Mouse (Mus musculus) liver, embryonic 14.5 days (tissue): ENCODE measurements around the gene Gm5134. TPM values are rescaled to one million over a fixed set of nuclear protein-coding genes. Genes with fewer than 3 reads are reported as not detected.

ENCODE experiments used
- ATAC-seq: fragments of 200-750 bp; cut with Nextera tagmentation; 2 replicates; pipeline ENCODE4 v1.8.0; 2017; ENCODE audit warnings: moderate number of reproducible peaks, mild to moderate bottlenecking, moderate library complexity; ENCODE audit not compliant: insufficient read depth
- DNase-seq, 3 experiments: peaks; one replicate each; pipeline ENCODE4 v3.0.0-alpha.2; 2012 to 2013; ENCODE audit warnings: low read depth in 3 of 3, low spot score in 3 of 3
- H3K27ac ChIP-seq: fragments of 300-500 bp; sonication (generic); 2 replicates; pipeline ENCODE4 v1.5.1; 2014; ENCODE audit warnings: moderate library complexity, mild to moderate bottlenecking, control low read depth, inconsistent platforms
- H3K27me3 ChIP-seq: fragments of 300-500 bp; sonication (generic); 2 replicates; pipeline ENCODE4 v1.6.1; 2014; ENCODE audit warnings: mild to moderate bottlenecking, low read length, moderate library complexity; ENCODE audit not compliant: control insufficient read depth, insufficient read depth
- H3K36me3 ChIP-seq: fragments of 300-500 bp; sonication (generic); replicated peaks from 2 replicates; pipeline ENCODE4 v1.6.1; 2014; ENCODE audit warnings: low read depth; ENCODE audit not compliant: control insufficient read depth, insufficient read depth
- H3K4me1 ChIP-seq, 2 experiments: fragments of 200-500 bp in 1 of 2; fragments of 300-500 bp in 1 of 2; sonication (generic) in 1 of 2; replicated peaks; 2 replicates each; pipeline ENCODE4 v1.6.1; 2012 to 2014; ENCODE audit warnings: antibody characterized with exemption in 1 of 2, inconsistent platforms in 1 of 2, low read length in 1 of 2; ENCODE audit not compliant: control insufficient read depth in 2 of 2, insufficient read depth in 2 of 2
- H3K4me2 ChIP-seq: fragments of 300-500 bp; sonication (generic); 2 replicates; pipeline ENCODE4 v1.6.1; 2014; ENCODE audit warnings: low read depth, mild to moderate bottlenecking, control low read depth, moderate library complexity
- H3K4me3 ChIP-seq, 2 experiments: fragments of 200-500 bp in 1 of 2; fragments of 300-500 bp in 1 of 2; sonication (generic) in 1 of 2; 2 replicates each; pipeline ENCODE4 v1.5.1; 2012 to 2014; ENCODE audit warnings: low read depth in 2 of 2, low read length in 2 of 2, mild to moderate bottlenecking in 2 of 2, control low read depth in 1 of 2, inconsistent platforms in 1 of 2, moderate library complexity in 1 of 2; ENCODE audit not compliant: insufficient read depth in 1 of 2
- H3K9ac ChIP-seq: fragments of 300-500 bp; sonication (generic); replicated peaks from 2 replicates; pipeline ENCODE4 v1.6.1; 2014; ENCODE audit warnings: mild to moderate bottlenecking, control low read depth, moderate library complexity
- H3K9me3 ChIP-seq: fragments of 300-500 bp; sonication (generic); 2 replicates; pipeline ENCODE4 v1.6.1; 2016; ENCODE audit warnings: low read length, mixed read lengths; ENCODE audit not compliant: control insufficient read depth
- CTCF ChIP-seq: IDR thresholded peaks from 2 replicates; pipeline ENCODE4 v1.5.1; 2016; ENCODE audit warnings: antibody characterized with exemption, low read depth, control low read depth
- EP300 ChIP-seq: IDR thresholded peaks from 2 replicates; pipeline ENCODE4 v1.6.1; 2016; ENCODE audit warnings: antibody characterized with exemption, low read depth
- WGBS: fragments of 180-500 bp; shearing (Covaris S2); extraction: QIAGEN DNeasy Blood & Tissue Kit; methylation state at CpG from one replicate; pipeline ENCODE4 v1.1.7; 2014; ENCODE audit not compliant: insufficient replicate concordance; 5-methylcytosine and 5-hydroxymethylcytosine counted together
- polyA plus RNA-seq, 2 experiments: library from polyadenylated mRNA; depleted of rRNA in 1 of 2; stranded (reverse) in 1 of 2; unstranded in 1 of 2; fragments of >200 nt; fragmentation: Nextera tagmentation in 1 of 2; extraction: Ambion mirVana in 1 of 2; gene quantifications; 2 replicates each; pipeline versions ENCODE4 v1.2.1 to v1.2.3; 2012 to 2014

Gm5134 gene
- polyA plus RNA-seq, 2 experiments: 0.08 TPM; not detected in 1

GRCm38 (mm10) chr10:75939481-75940234 lies 14.7 kb upstream of the Gm5134 start:
- WGBS: 21% methylated on average over 9 of the region's 9 CpGs
- Histone ChIP-seq H3K4me3 (peak overlapping the region; percentile 80 to 91), H3K4me2 (peak overlapping the region; percentile 98), H3K9me3 (no peaks in the 10 kb centered on the region), H3K4me1 (peaks cover 36 to 44% of the 10 kb centered on the region in 2 experiments), H3K27ac (peak overlapping the region; percentile 93), H3K27me3 (no peaks in the 10 kb centered on the region), H3K9ac (peak overlapping the region; percentile 79), H3K36me3 (peaks cover 2% of the 10 kb centered on the region; the same call in 1 of the 2 replicates)
- peak; percentile 71 to 79 (median 77) for DNase-seq
- TF ChIP-seq EP300 (no peak), CTCF (no peak)
- peak; percentile 74 for ATAC-seq

GRCm38 (mm10) chr10:75940520-75940919 lies 13.8 kb upstream of the Gm5134 start, which contains the start of gene Gm867:
TSS of gene Gm867 (minus strand) at chr10:75940672.
- peak within 1 kb of the TSS; percentile 79 for H3K9ac ChIP-seq
- 78% methylated on average over 5 of the region's 5 CpGs for WGBS

GRCm38 (mm10) chr10:75941042-75941824 lies 13.1 kb upstream of the Gm5134 start:
- TF ChIP-seq CTCF: no peak
- TF ChIP-seq EP300: no peak
- DNase-seq (no peak), ATAC-seq (no peak)
- peaks cover 32 to 36% of the 10 kb centered on the region in 2 experiments for H3K4me1 ChIP-seq
- H3K4me3 ChIP-seq: no peak overlapping the region
- H3K36me3 ChIP-seq: peaks cover 2% of the 10 kb centered on the region; the same call in 1 of the 2 replicates
- peak overlapping the region; percentile 93 for H3K27ac ChIP-seq
- H3K4me2 ChIP-seq: no peak overlapping the region
- H3K9me3 ChIP-seq: no peaks in the 10 kb centered on the region
- no peaks in the 10 kb centered on the region for H3K27me3 ChIP-seq
- no peak overlapping the region for H3K9ac ChIP-seq
- WGBS: 73% methylated on average over 9 of the region's 9 CpGs

More at GRCm38 (mm10) chr10:75940520-75940919, 13.8 kb upstream of the Gm5134 start, which contains the start of gene Gm867:
- ATAC-seq (no peak), DNase-seq (no peak)
- Histone ChIP-seq H3K9me3 (no peaks in the 10 kb centered on the region), H3K27me3 (no peaks in the 10 kb centered on the region), H3K27ac (peak within 1 kb of the TSS; percentile 93), H3K4me3 (peak within 1 kb of the TSS; percentile 80 to 91), H3K36me3 (peaks cover 2% of the 10 kb centered on the region; the same call in 1 of the 2 replicates), H3K4me1 (peaks cover 32 to 36% of the 10 kb centered on the region in 2 experiments), H3K4me2 (peak within 1 kb of the TSS; percentile 98)
- TF ChIP-seq EP300: no peak
- 0 out of 2 replicates have a peak, but pooled peaks have one; percentile 3 for TF ChIP-seq CTCF

GRCm38 (mm10) chr10:75942736-75943477 lies 11.4 kb upstream of the Gm5134 start, which contains the start of gene Vpreb3:
TSS of gene Vpreb3 (plus strand) at chr10:75943057.
- Histone ChIP-seq H3K27ac (no peak within 1 kb of the TSS), H3K36me3 (no peaks in the 10 kb centered on the region), H3K4me1 (peaks cover 16 to 24% of the 10 kb centered on the region in 2 experiments), H3K4me3 (no peak within 1 kb of the TSS), H3K27me3 (no peaks in the 10 kb centered on the region), H3K4me2 (no peak within 1 kb of the TSS), H3K9ac (no peak within 1 kb of the TSS), H3K9me3 (no peaks in the 10 kb centered on the region)
- TF ChIP-seq CTCF (no peak), EP300 (no peak)
- DNase-seq (no peak), ATAC-seq (no peak)
- 56% methylated on average over 15 of the region's 15 CpGs for WGBS
